Mouse (Mus musculus): ENCODE measurements around the gene Mrln. TPM values are rescaled to one million over a fixed set of nuclear protein-coding genes. Genes with fewer than 3 reads are reported as not detected.

The Mrln gene
- polyA plus RNA-seq, 1 experiment from 2014 or later = not detected

- Histone ChIP-seq H3K4me3 (ENCODE audit: low read depth, low read length) (no peak overlapping the region), H3K36me3 (ENCODE audit: control insufficient read depth, insufficient read depth) (peaks cover 48% of the 10 kb centered on the region), H3K27ac (ENCODE audit: low read depth, low read length) (no peak overlapping the region; the same call in 1 of the 2 replicates), H3K27me3 (replicated peaks; ENCODE audit: control insufficient read depth, insufficient read depth, low read length) (no peaks in the 10 kb centered on the region), H3K9ac (ENCODE audit: low read depth, low read length) (no peak overlapping the region), H3K4me1 (replicated peaks; ENCODE audit: control insufficient read depth, insufficient read depth, low read length) (no peaks in the 10 kb centered on the region), H3K9me3 (ENCODE audit: control insufficient read depth) (no peaks in the 10 kb centered on the region), H3K4me2 (replicated peaks; ENCODE audit: low read depth) (no peak overlapping the region)
- peak; percentile 41 for TF ChIP-seq CTCF (IDR thresholded peaks at IDR 0.05; ENCODE audit: low read depth)
- 88% methylated on average over 13 of the region's 13 CpGs for WGBS
- no peak for ATAC-seq
These were observed 14.6 kb upstream of the Mrln start for GRCm38 (mm10) chr10:70189864-70190263.

GRCm38 (mm10) chr10:70194283-70194682 lies 10.2 kb upstream of the Mrln start:
- Histone ChIP-seq H3K4me3 (ENCODE audit: low read depth, low read length) (no peak overlapping the region), H3K27ac (ENCODE audit: low read depth, low read length) (no peak overlapping the region), H3K4me1 (replicated peaks; ENCODE audit: control insufficient read depth, insufficient read depth, low read length) (no peaks in the 10 kb centered on the region), H3K36me3 (ENCODE audit: control insufficient read depth, insufficient read depth) (peaks cover 21% of the 10 kb centered on the region), H3K9ac (ENCODE audit: low read depth, low read length) (no peak overlapping the region), H3K4me2 (replicated peaks; ENCODE audit: low read depth) (no peak overlapping the region), H3K27me3 (replicated peaks; ENCODE audit: control insufficient read depth, insufficient read depth, low read length) (no peaks in the 10 kb centered on the region), H3K9me3 (ENCODE audit: control insufficient read depth) (no peaks in the 10 kb centered on the region)
- WGBS = 68% methylated on average over 9 of the region's 9 CpGs
- TF ChIP-seq CTCF (IDR thresholded peaks at IDR 0.05; ENCODE audit: low read depth) = no peak
- no peak for ATAC-seq

GRCm38 (mm10) chr10:70195279-70195678 lies 9.2 kb upstream of the Mrln start:
- no peak overlapping the region for H3K4me3 ChIP-seq (ENCODE audit: low read depth, low read length)
- no peak overlapping the region for H3K9ac ChIP-seq (ENCODE audit: low read depth, low read length)
- 64% methylated on average over 7 of the region's 7 CpGs for WGBS
- H3K27ac ChIP-seq (ENCODE audit: low read depth, low read length) = no peak overlapping the region
- no peak for TF ChIP-seq CTCF (IDR thresholded peaks at IDR 0.05; ENCODE audit: low read depth)
- peaks cover 11% of the 10 kb centered on the region for H3K36me3 ChIP-seq (ENCODE audit: control insufficient read depth, insufficient read depth)
- H3K4me2 ChIP-seq (replicated peaks; ENCODE audit: low read depth) = no peak overlapping the region
- H3K9me3 ChIP-seq (ENCODE audit: control insufficient read depth) = no peaks in the 10 kb centered on the region
- no peaks in the 10 kb centered on the region for H3K4me1 ChIP-seq (replicated peaks; ENCODE audit: control insufficient read depth, insufficient read depth, low read length)
- ATAC-seq = peak; percentile 34; the same call in 1 of the 2 replicates
- H3K27me3 ChIP-seq (replicated peaks; ENCODE audit: control insufficient read depth, insufficient read depth, low read length) = no peaks in the 10 kb centered on the region

GRCm38 (mm10) chr10:70195786-70196185 lies 8.7 kb upstream of the Mrln start:
- Histone ChIP-seq H3K4me2 (replicated peaks; ENCODE audit: low read depth) (no peak overlapping the region), H3K27me3 (replicated peaks; ENCODE audit: control insufficient read depth, insufficient read depth, low read length) (no peaks in the 10 kb centered on the region), H3K27ac (ENCODE audit: low read depth, low read length) (no peak overlapping the region), H3K4me1 (replicated peaks; ENCODE audit: control insufficient read depth, insufficient read depth, low read length) (no peaks in the 10 kb centered on the region), H3K4me3 (ENCODE audit: low read depth, low read length) (no peak overlapping the region), H3K36me3 (ENCODE audit: control insufficient read depth, insufficient read depth) (peaks cover 9% of the 10 kb centered on the region), H3K9ac (ENCODE audit: low read depth, low read length) (no peak overlapping the region), H3K9me3 (ENCODE audit: control insufficient read depth) (no peaks in the 10 kb centered on the region)
- WGBS = 46% methylated on average over 7 of the region's 7 CpGs
- TF ChIP-seq CTCF (IDR thresholded peaks at IDR 0.05; ENCODE audit: low read depth) = peak; percentile 76
- peak; percentile 60 for ATAC-seq

DNA sequence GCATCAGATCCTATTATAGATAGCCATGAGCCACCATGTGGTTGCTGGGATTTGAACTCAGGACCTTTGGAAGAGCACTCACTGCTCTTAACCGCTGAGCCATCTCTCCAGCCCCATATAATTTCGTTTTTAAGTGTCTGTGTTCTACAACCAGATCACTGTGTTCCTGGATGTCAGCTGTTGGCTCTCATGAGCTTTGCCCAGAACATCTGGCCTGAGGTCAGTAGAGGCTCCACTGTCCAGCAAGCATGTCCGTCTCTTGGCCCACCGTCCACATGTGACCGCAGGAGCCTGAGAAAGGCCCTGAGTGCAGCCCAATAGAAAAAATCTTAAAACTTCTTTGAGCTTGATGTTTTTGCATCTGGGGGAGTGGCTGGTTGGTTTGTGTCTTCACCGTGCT lies 7.8 kb upstream of the Mrln start:
- no peak overlapping the region for H3K9ac ChIP-seq (ENCODE audit: low read depth, low read length)
- ATAC-seq = no peak
- H3K27ac ChIP-seq (ENCODE audit: low read depth, low read length) = no peak overlapping the region
- no peak overlapping the region for H3K4me2 ChIP-seq (replicated peaks; ENCODE audit: low read depth)
- no peak overlapping the region for H3K4me3 ChIP-seq (ENCODE audit: low read depth, low read length)
- H3K4me1 ChIP-seq (replicated peaks; ENCODE audit: control insufficient read depth, insufficient read depth, low read length) = no peaks in the 10 kb centered on the region
- TF ChIP-seq CTCF (IDR thresholded peaks at IDR 0.05; ENCODE audit: low read depth) = no peak
- no peaks in the 10 kb centered on the region for H3K27me3 ChIP-seq (replicated peaks; ENCODE audit: control insufficient read depth, insufficient read depth, low read length)
- H3K9me3 ChIP-seq (ENCODE audit: control insufficient read depth) = no peaks in the 10 kb centered on the region
- whole genome bisulfite sequencing = 81% methylated on average over 6 of the region's 6 CpGs
- H3K36me3 ChIP-seq (ENCODE audit: control insufficient read depth, insufficient read depth) = peaks cover 3% of the 10 kb centered on the region

DNA sequence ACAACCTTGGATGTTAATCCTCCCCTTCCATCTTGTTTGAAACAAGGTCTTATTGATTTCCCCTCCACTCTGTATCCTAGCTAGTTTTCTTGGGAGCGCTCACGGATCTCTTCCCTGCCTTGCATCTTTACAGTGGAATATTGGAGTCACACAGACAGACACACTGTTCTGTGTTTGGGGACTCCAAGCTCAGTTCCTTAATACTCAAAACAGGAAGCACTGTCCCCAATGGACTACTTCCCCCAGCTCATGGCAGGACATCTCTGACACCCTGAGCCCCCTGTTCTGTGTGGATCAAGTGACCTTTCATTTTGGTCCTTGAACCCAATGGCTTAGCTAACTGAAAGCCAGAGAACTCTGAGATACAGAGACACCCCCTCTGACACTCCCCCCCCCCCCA lies 6.9 kb upstream of the Mrln start:
- ATAC-seq = no peak
- H3K9ac ChIP-seq (ENCODE audit: low read depth, low read length) = no peak overlapping the region
- WGBS = 75% methylated on average over 2 of the region's 2 CpGs
- TF ChIP-seq CTCF (IDR thresholded peaks at IDR 0.05; ENCODE audit: low read depth) = no peak
- H3K4me2 ChIP-seq (replicated peaks; ENCODE audit: low read depth) = no peak overlapping the region
- no peaks in the 10 kb centered on the region for H3K9me3 ChIP-seq (ENCODE audit: control insufficient read depth)
- H3K36me3 ChIP-seq (ENCODE audit: control insufficient read depth, insufficient read depth) = no peaks in the 10 kb centered on the region; the same call in 1 of the 2 replicates
- H3K4me3 ChIP-seq (ENCODE audit: low read depth, low read length) = no peak overlapping the region
- no peak overlapping the region for H3K27ac ChIP-seq (ENCODE audit: low read depth, low read length)
- no peaks in the 10 kb centered on the region for H3K4me1 ChIP-seq (replicated peaks; ENCODE audit: control insufficient read depth, insufficient read depth, low read length)
- H3K27me3 ChIP-seq (replicated peaks; ENCODE audit: control insufficient read depth, insufficient read depth, low read length) = no peaks in the 10 kb centered on the region

GRCm38 (mm10) chr10:70198012-70198411 lies 6.5 kb upstream of the Mrln start:
- ATAC-seq = no peak
- Histone ChIP-seq H3K36me3 (ENCODE audit: control insufficient read depth, insufficient read depth) (no peaks in the 10 kb centered on the region), H3K9me3 (ENCODE audit: control insufficient read depth) (no peaks in the 10 kb centered on the region), H3K4me2 (replicated peaks; ENCODE audit: low read depth) (no peak overlapping the region), H3K4me3 (ENCODE audit: low read depth, low read length) (no peak overlapping the region), H3K4me1 (replicated peaks; ENCODE audit: control insufficient read depth, insufficient read depth, low read length) (no peaks in the 10 kb centered on the region), H3K9ac (ENCODE audit: low read depth, low read length) (no peak overlapping the region), H3K27ac (ENCODE audit: low read depth, low read length) (no peak overlapping the region), H3K27me3 (replicated peaks; ENCODE audit: control insufficient read depth, insufficient read depth, low read length) (no peaks in the 10 kb centered on the region)
- 27% methylated on average over 6 of the region's 6 CpGs for WGBS
- TF ChIP-seq CTCF (IDR thresholded peaks at IDR 0.05; ENCODE audit: low read depth) = no peak
